Mouse (Mus musculus): ENCODE data around the gene 4930519G04Rik.
"Not testable (repeated sequence)": the region's sequence is repeated elsewhere in the genome, so short reads cannot be mapped to it uniquely, and the experiment has no call there.

The 4930519G04Rik gene

GRCm38 (mm10) chr5:114913686-114914085 is 60.2 kb downstream of the 4930519G04Rik start:
- DNase-seq (ENCODE audit: low read depth): peak; percentile 74

- DNase-seq (ENCODE audit: low read depth): no peak
Observed at GRCm38 (mm10) chr5:114914855-114915254, 61.4 kb downstream of the 4930519G04Rik start.

GRCm38 (mm10) chr5:114915854-114916253 is 62.4 kb downstream of the 4930519G04Rik start:
- no peak for DNase-seq (ENCODE audit: low read depth)

GRCm38 (mm10) chr5:114916777-114917176 is 63.3 kb downstream of the 4930519G04Rik start:
- no peak for DNase-seq (ENCODE audit: low read depth)

GRCm38 (mm10) chr5:114917357-114917756 is 63.9 kb downstream of the 4930519G04Rik start:
- not testable (repeated sequence) for DNase-seq (ENCODE audit: low read depth)

GRCm38 (mm10) chr5:114921551-114922365 is 68.3 kb downstream of the 4930519G04Rik start:
- peak; percentile 93 for DNase-seq (ENCODE audit: low read depth)

GRCm38 (mm10) chr5:114922366-114922731 is 68.9 kb downstream of the 4930519G04Rik start:
- DNase-seq (ENCODE audit: low read depth): no peak

GRCm38 (mm10) chr5:114922998-114923473 is 69.6 kb downstream of the 4930519G04Rik start, which contains the start of gene Oasl1:
TSS of gene Oasl1 (plus strand) at chr5:114923240.
- peak; percentile 79 for DNase-seq (ENCODE audit: low read depth)

- DNase-seq (ENCODE audit: low read depth): no peak
Observed at GRCm38 (mm10) chr5:114926153-114926684, 72.8 kb downstream of the 4930519G04Rik start.

- DNase-seq (ENCODE audit: low read depth): no peak
Observed at GRCm38 (mm10) chr5:114926753-114927152, 73.3 kb downstream of the 4930519G04Rik start.

- DNase-seq (ENCODE audit: low read depth): no peak
Observed at GRCm38 (mm10) chr5:114931626-114932025, 78.2 kb downstream of the 4930519G04Rik start.

- DNase-seq (ENCODE audit: low read depth): no peak
Observed at GRCm38 (mm10) chr5:114933206-114933605, 79.7 kb downstream of the 4930519G04Rik start.
